Mouse (Mus musculus) myocyte (in vitro differentiated cells): Measurements from ENCODE around the gene Cd5. TPM values are rescaled to one million over a fixed set of nuclear protein-coding genes. Genes with fewer than 3 reads are reported as not detected.

Experiments
- H3K27me3 ChIP-seq: one replicate; pipeline ENCODE4 v1.6.1; 2011; ENCODE audit not compliant: control insufficient read depth, insufficient read depth, insufficient read length
- H3K36me3 ChIP-seq: one replicate; pipeline ENCODE4 v1.6.1; 2011; ENCODE audit not compliant: control insufficient read depth, insufficient read depth
- H3K4me2 ChIP-seq: one replicate; pipeline ENCODE4 v1.6.1; 2011; ENCODE audit warnings: low read depth, control low read depth
- H3K4me3 ChIP-seq: one replicate; pipeline ENCODE4 v1.5.1; 2011; ENCODE audit warnings: mild to moderate bottlenecking, control low read depth, moderate library complexity
- H3K79me2 ChIP-seq: one replicate; pipeline ENCODE4 v1.6.1; 2011; ENCODE audit not compliant: control insufficient read depth, insufficient read depth
- H3ac ChIP-seq: one replicate; pipeline ENCODE4 v1.6.1; 2011; ENCODE audit not compliant: control insufficient read depth, insufficient read length
- CEBPB ChIP-seq: IDR thresholded peaks from 2 replicates; pipeline ENCODE4 v1.6.1; 2011; ENCODE audit warnings: mild to moderate bottlenecking, moderate library complexity; ENCODE audit not compliant: poor library complexity, insufficient read depth, severe bottlenecking
- E2F4 ChIP-seq: IDR thresholded peaks from one replicate; pipeline ENCODE4 v1.6.1; 2011; ENCODE audit warnings: mild to moderate bottlenecking, control low read depth, moderate library complexity; ENCODE audit not compliant: insufficient read depth
- MAX ChIP-seq: IDR thresholded peaks from one replicate; pipeline ENCODE4 v1.6.1; 2011; ENCODE audit warnings: low read depth, mild to moderate bottlenecking, control low read depth
- MYOD1 ChIP-seq, 3 experiments: IDR thresholded peaks; one replicate each; pipeline ENCODE4 v1.6.1; 2011; ENCODE audit warnings: control low read depth in 2 of 3, low read depth in 2 of 3, mild to moderate bottlenecking in 2 of 3, moderate library complexity in 1 of 3; ENCODE audit not compliant: insufficient read length in 2 of 3, control insufficient read depth in 1 of 3
- MYOG ChIP-seq, 3 experiments: IDR thresholded peaks; one replicate each; pipeline ENCODE4 v1.6.1; 2011; ENCODE audit warnings: control low read depth in 2 of 3, low read depth in 2 of 3, mild to moderate bottlenecking in 2 of 3; ENCODE audit not compliant: insufficient read length in 2 of 3, control insufficient read depth in 1 of 3, insufficient read depth in 1 of 3
- POLR2A ChIP-seq: IDR thresholded peaks from one replicate; pipeline ENCODE4 v1.6.1; 2011; ENCODE audit warnings: low read depth, mild to moderate bottlenecking, control low read depth, moderate library complexity; ENCODE audit not compliant: insufficient read length
- POLR2AphosphoS2 ChIP-seq: IDR thresholded peaks from one replicate; pipeline ENCODE4 v1.6.1; 2011; ENCODE audit warnings: low read depth, control low read depth; ENCODE audit not compliant: insufficient read length
- REST ChIP-seq: IDR thresholded peaks from one replicate; pipeline ENCODE4 v1.6.1; 2011; ENCODE audit warnings: mild to moderate bottlenecking, control low read depth, moderate library complexity; ENCODE audit not compliant: insufficient read depth, insufficient read length
- SRF ChIP-seq: IDR thresholded peaks from one replicate; pipeline ENCODE4 v1.6.1; 2011; ENCODE audit warnings: low read depth; ENCODE audit not compliant: control insufficient read depth, insufficient read length
- TCF12 ChIP-seq: IDR thresholded peaks from one replicate; pipeline ENCODE4 v1.6.1; 2011; ENCODE audit warnings: mild to moderate bottlenecking, control low read depth; ENCODE audit not compliant: poor library complexity, insufficient read depth, severe bottlenecking
- TCF3 ChIP-seq: IDR thresholded peaks from one replicate; pipeline ENCODE4 v1.6.1; 2011; ENCODE audit warnings: low read depth, control low read depth; ENCODE audit not compliant: insufficient read length
- USF1 ChIP-seq: IDR thresholded peaks from one replicate; pipeline ENCODE4 v1.6.1; 2011; ENCODE audit warnings: low read depth, mild to moderate bottlenecking, control low read depth, moderate library complexity
- polyA plus RNA-seq: library from polyadenylated mRNA; unstranded; fragments of >200 nt; fragmentation: generic; extraction: Trizol; gene quantifications from one replicate; pipeline ENCODE4 v1.2.1, GENCODE M21; 2012; ENCODE audit warnings: missing spikeins

The Cd5 gene
- polyA plus RNA-seq, 1 experiment: not detected

GRCm38 (mm10) chr19:10677915-10678771, 60.7 kb downstream of the Cd5 start, which contains the start of gene Pga5:
Pga5 (minus strand) TSS chr19:10678071.
- no peaks in the 10 kb centered on the region for H3K27me3 ChIP-seq
- no peak within 1 kb of the TSS for H3ac ChIP-seq
- no peak within 1 kb of the TSS for H3K4me3 ChIP-seq
- H3K79me2 ChIP-seq: no peaks in the 10 kb centered on the region
- no peak within 1 kb of the TSS for H3K4me2 ChIP-seq
- H3K36me3 ChIP-seq: no peaks in the 10 kb centered on the region
- TF ChIP-seq REST (no peak), E2F4 (no peak), TCF12 (no peak), MYOG (IDR thresholded peaks at IDR 0.05; ENCODE audit: control insufficient read depth in 1 of 3, insufficient read depth in 1 of 3, insufficient read length in 2 of 3, low read depth in 2 of 3) (no peak), SRF (no peak), POLR2A (no peak), MAX (no peak), POLR2AphosphoS2 (no peak), TCF3 (no peak), USF1 (no peak), CEBPB (no peak), MYOD1 (IDR thresholded peaks at IDR 0.05; ENCODE audit: control insufficient read depth in 1 of 3, insufficient read length in 2 of 3, low read depth in 2 of 3) (no peak)

DNA sequence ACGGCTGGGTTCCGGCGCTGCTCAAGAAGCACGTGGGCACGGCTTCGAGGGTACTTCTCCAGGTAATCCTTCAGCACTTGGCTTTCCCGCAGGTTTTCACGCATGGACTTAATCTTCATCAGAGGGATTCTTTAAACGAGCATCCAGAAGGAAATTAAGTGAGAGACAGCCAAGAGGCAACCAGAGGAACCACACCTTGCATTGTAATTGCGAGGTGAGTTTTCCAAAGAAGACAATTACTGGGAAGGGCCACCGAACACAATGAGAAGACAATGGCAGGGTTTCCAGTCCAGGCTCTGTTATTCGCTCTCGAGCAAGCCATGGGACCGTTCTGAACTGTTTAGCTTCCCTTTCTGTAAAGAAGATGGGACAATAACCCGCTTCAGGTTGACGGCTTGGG, 62.1 kb downstream of the Cd5 start:
- no peaks in the 10 kb centered on the region for H3K79me2 ChIP-seq
- H3K4me3 ChIP-seq: no peak overlapping the region
- H3K4me2 ChIP-seq: no peak overlapping the region
- no peaks in the 10 kb centered on the region for H3K36me3 ChIP-seq
- no peak overlapping the region for H3ac ChIP-seq
- no peaks in the 10 kb centered on the region for H3K27me3 ChIP-seq
- TF ChIP-seq REST (no peak), POLR2AphosphoS2 (no peak), MYOG (IDR thresholded peaks at IDR 0.05; ENCODE audit: control insufficient read depth in 1 of 3, insufficient read depth in 1 of 3, insufficient read length in 2 of 3, low read depth in 2 of 3) (no peak), MYOD1 (IDR thresholded peaks at IDR 0.05; ENCODE audit: control insufficient read depth in 1 of 3, insufficient read length in 2 of 3, low read depth in 2 of 3) (no peak), POLR2A (no peak), MAX (no peak), USF1 (no peak), TCF12 (no peak), TCF3 (no peak), SRF (no peak)

DNA sequence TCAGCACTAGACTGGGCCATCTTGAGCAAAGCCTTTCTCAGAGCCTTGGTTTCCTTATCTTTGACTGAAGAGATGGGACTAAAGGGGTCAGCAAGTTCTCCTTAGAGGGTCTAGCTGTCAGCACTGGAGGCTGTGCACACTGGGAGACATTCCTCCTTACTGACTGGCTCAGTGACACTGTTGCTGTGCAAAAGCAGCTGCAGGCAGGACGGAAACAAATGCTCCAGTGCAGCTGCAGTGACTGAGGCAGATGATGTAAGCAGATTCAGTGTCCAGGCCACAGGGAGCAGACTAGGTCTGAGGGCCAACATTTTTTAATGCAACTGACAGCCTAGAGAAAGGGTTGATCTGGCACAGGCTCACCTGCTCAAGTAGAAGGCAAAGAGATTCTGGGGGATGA, 65.5 kb downstream of the Cd5 start:
- Histone ChIP-seq H3K4me3 (no peak overlapping the region), H3K79me2 (no peaks in the 10 kb centered on the region), H3K27me3 (peaks cover 13% of the 10 kb centered on the region), H3K36me3 (no peaks in the 10 kb centered on the region), H3K4me2 (peak overlapping the region; percentile 31), H3ac (no peak overlapping the region)
- TF ChIP-seq TCF12 (peak; percentile 68), TCF3 (peak; percentile 92), POLR2A (no peak), MYOG (IDR thresholded peaks at IDR 0.05; ENCODE audit: control insufficient read depth in 1 of 3, insufficient read depth in 1 of 3, insufficient read length in 2 of 3, low read depth in 2 of 3) (peak; percentile 76 to 97 (median 94)), REST (no peak), MYOD1 (IDR thresholded peaks at IDR 0.05; ENCODE audit: control insufficient read depth in 1 of 3, insufficient read length in 2 of 3, low read depth in 2 of 3) (peak; percentile 29 to 94 (median 93))

DNA sequence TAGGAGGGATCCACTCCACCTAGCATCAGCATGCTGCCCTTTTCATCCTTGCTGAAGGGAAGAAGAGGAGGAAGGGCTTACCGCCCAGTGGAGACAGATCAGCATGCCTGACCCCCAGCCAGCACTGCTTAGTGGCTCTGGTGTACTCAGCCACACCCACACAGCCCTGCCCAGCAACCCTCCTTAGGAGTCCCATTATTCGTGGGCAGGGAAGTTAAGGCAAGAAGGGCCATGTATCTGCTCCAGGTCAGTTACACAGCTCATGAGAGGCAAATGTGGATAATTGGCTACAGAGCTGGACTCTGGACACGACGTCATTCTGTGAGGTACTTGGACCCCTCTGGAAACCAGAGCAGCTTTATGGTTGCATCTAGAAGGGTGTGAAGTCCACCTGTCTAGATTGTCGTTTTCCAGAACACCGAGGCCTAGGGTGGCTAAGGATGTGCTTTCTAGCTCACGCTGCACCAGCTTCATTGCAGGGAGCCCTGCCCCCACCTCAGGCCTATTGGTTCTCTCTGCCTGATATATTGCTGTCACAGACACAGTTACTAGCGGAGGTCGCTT, 66.9 kb downstream of the Cd5 start:
- Histone ChIP-seq H3K4me2 (no peak overlapping the region), H3K27me3 (peaks cover 13% of the 10 kb centered on the region), H3K79me2 (no peaks in the 10 kb centered on the region), H3K36me3 (no peaks in the 10 kb centered on the region), H3K4me3 (no peak overlapping the region), H3ac (no peak overlapping the region)
- TF ChIP-seq REST (no peak), SRF (no peak), POLR2AphosphoS2 (no peak), MYOG (IDR thresholded peaks at IDR 0.05; ENCODE audit: control insufficient read depth in 1 of 3, insufficient read depth in 1 of 3, insufficient read length in 2 of 3, low read depth in 2 of 3) (no peak), MYOD1 (IDR thresholded peaks at IDR 0.05; ENCODE audit: control insufficient read depth in 1 of 3, insufficient read length in 2 of 3, low read depth in 2 of 3) (no peak), USF1 (no peak), TCF12 (no peak), CEBPB (no peak), MAX (no peak), POLR2A (no peak), E2F4 (no peak), TCF3 (no peak)
